Mouse (Mus musculus) common myeloid progenitor, adult 5-6 weeks (primary cell): Measurements from ENCODE around the gene Naa80. TPM values are rescaled to one million over a fixed set of nuclear protein-coding genes. Genes with fewer than 3 reads are reported as not detected.

Source experiments
- ATAC-seq: replicated peaks from 2 replicates; pipeline ENCODE4 v1.8.0; 2016; ENCODE audit warnings: low read depth, mild to moderate bottlenecking, moderate TSS enrichment, inconsistent platforms; ENCODE audit not compliant: poor library complexity, severe bottlenecking
- total RNA-seq: library from RNA; stranded (forward); fragments of 200-1000, 187-1606 nt; gene quantifications from 2 replicates; pipeline ENCODE4 v1.2.3, GENCODE M21; 2017

Gene Naa80
- 13.3 TPM in 2 replicates for total RNA-seq

DNA sequence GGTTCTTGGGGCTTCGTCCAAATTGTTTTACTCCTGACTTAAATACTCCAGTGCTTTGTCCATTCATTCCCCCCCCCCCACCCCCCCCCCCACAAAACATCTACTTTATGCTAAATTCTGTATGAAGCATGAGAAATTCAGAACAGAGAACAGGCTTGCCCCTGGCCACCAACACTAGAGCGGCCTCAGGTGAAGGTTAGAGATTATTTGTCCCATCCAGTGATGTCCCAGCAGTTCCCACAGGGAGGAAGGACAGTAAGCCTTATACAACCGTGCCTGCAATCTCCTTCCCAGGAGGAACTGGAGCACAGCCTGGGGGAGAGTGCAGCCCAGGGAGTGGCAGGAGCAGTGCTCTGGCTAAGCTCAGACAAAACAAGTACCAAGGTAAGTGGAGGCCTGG is at the start of gene Naa80:
TSS of gene Naa80 (plus strand) at position 301 of the 400 bp plus-strand sequence.
- no peak for ATAC-seq

DNA sequence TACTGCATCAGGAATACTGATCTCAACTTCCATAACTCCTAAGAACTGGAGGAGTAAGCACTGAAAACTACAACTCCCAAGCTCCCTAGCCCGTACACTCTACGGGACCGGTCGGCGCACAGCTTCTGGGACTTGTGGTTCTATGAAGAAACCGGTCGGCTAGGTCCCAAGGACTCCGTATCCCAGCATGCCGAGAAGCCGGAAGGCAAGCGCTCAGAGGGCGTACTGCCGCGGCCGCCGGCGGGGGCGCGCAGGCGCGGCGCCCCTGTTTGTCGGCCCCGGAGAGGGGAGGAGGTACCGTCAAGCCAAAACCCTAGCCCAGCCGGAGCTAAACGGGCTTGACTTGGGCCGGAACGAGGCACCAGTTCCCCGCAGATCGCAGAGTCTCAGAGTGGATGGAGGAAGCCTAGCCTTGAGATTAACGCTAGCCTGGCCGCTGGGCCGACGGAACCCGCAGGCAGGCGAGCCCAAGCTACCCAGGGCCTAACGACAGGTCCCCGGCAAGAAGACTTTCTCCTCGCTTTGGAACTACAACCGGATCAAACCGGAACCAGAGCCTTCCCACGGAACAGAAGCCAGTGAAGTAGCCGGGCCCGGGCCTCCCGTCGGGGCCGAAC is 44.8 kb upstream of the Naa80 start, which contains the start of gene Tmem115:
TSS of gene Tmem115 (plus strand) at position 155 of the 617 bp plus-strand sequence.
- peak; percentile 95 for ATAC-seq

DNA sequence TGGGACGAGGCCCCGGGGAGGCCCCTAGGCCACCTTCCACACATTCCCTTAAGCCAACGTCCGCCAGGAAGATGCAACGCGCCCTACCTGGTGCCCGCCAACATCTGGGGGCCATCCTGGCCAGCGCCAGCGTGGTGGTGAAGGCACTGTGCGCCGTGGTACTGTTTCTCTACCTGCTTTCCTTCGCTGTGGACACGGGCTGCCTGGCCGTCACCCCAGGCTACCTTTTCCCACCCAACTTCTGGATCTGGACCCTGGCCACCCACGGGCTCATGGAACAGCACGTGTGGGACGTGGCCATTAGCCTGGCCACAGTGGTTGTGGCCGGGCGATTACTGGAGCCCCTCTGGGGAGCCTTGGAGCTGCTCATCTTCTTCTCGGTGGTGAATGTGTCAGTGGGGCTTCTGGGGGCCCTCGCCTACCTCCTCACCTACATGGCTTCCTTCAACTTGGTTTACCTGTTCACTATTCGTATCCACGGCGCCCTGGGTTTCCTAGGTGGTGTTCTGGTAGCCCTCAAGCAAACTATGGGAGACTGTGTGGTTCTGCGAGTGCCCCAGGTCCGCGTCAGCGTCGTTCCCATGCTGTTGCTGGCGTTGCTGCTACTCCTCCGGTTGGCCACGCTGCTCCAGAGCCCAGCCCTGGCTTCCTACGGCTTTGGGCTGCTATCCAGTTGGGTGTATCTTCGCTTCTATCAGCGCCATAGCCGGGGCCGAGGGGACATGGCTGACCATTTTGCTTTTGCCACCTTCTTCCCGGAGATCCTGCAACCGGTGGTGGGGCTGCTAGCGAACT is 44.1 kb upstream of the Naa80 start:
- peak; percentile 52; the same call in 1 of the 2 replicates for ATAC-seq

DNA sequence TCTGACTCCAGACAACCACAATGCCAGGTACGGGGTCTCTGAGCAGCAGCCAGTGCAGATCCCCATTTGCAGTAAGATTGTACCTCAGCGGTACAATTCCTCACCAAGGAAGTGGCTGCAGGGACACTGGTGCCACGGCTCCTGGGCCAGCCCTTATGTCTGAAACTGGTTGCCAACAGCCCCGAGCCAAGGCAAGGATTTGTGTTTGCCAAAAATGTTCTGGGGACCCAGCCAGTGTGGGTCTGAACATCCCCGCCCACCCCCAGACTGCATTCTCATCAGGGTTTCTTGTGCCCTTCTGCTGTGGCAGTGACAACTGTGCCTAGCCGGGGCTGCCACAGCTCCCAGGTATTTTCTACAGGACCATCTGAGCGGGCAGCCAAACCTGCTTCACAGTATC is 40.5 kb upstream of the Naa80 start:
- ATAC-seq = no peak

DNA sequence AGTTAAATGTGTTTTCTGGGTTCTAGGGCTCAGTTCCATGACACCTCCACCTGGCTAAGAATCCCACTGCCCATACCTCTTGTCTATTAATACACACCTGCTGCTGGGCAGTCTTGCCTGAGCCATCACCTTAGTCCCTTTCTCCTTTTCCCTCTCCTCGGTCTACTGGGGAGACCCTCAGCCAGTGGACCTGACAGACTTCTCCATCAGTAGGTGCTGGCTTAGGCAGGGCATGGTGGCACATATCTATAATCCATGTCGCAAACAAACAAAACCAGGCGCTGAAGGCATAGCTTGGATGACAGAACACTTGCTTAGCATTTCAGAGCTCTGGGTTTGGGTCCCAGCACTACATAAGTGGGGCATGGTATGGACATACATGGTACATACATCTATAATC is 40.0 kb upstream of the Naa80 start:
- ATAC-seq = no peak

DNA sequence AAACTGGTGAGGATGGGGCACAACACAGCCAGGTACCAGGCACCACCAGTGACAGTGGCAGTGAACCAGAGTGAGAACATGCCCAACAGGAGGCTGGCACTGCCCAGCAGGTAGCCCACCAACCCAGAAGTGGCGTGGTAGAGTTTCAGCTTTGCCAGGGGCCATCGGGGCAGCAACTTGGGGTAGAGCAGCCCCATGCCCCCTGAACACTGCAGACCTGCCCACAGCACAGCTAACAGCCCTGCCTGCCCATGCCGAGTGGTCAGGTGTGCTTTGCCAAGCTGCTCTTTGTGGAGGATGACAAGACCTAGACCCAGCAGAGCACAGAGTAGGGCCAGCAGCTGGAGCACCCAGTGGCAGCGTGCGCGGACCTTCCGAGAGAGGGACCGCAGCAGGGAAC is 38.7 kb upstream of the Naa80 start:
- no peak for ATAC-seq

DNA sequence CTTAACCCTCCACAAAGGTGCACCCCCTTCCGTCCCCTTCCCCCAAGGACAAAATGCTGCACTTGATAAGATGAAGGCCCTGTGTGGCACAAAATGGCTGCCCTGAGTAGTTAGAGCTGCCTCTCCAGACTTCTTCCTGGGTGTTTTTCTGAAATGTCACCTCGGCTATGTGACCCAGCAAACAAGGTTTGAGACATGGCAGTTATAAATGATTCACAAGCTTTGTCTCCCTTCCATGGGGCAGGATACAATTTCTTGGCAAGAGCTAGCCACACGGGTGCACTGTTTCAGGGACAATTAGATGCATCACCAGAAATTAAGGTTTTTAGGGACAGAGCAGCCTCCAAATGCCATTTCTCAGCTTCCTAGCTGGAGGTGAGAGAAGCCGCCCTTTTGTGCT is 38.3 kb upstream of the Naa80 start:
- no peak for ATAC-seq

DNA sequence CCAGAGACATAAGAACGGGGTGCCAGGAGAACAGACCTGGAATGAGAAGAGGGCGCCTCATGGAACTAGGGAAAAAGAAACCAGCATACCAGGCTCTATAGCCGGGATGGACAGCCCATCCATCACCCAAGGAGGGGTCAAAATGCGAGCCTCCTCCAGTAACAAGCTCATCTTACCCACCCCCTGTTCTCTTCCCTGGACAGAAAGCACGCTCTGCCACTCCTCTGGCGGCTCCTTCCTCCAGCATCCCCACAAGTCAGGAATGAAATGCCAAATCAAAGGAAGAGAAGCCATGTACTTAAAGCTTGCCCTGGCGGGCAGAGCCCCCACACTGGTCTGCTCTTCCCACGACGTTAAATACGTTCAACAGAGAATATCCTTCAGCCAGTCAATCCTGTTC is 37.7 kb upstream of the Naa80 start:
- no peak for ATAC-seq

DNA sequence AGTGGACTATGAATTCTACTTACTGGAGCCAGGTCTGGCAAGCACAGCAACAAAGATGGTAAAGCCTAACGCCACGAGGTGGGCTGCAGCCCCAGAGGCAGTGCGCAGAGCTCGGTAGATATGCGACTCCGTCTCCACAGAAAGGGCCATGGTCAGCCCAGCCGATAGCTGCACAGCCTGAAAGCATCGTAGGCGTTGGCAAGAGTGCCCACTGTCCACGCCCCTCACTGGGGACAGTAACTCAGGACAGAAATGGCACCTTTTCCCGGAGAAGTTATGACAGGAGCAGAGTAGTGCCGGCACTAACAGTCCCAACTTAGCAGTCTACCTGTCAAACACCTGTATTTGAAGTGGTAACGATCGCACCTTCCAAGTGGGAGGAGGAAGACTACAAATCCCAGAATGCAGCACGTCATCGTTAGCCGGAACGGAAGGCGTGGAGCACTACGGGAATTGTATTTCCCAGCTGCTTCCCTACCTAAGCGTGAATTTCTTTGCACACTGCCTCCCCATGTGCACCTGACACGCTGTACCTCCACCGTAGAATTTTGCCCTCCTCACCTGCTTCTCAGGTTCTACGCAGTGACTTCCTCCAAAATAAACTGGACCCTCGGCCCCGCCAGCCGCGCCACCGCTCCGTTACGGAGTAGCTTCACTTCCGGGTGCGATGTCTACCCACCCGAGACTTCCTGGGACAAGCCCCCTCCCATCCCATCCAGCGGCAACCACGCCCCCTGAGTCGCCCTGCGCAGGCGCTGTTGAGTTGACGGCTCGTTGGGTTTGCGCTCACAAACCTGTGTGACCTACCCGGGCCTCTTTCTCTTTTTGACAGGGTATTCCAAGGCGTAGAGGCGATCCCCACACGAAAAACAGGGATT is 37.0 kb upstream of the Naa80 start, which contains the start of the genes Cyb561d2 and Nprl2:
TSS of gene Cyb561d2 (minus strand) at position 720 of the 878 bp plus-strand sequence.
TSS of gene Nprl2 (plus strand) at position 753 of the 878 bp plus-strand sequence.
- ATAC-seq = peak; percentile 83

DNA sequence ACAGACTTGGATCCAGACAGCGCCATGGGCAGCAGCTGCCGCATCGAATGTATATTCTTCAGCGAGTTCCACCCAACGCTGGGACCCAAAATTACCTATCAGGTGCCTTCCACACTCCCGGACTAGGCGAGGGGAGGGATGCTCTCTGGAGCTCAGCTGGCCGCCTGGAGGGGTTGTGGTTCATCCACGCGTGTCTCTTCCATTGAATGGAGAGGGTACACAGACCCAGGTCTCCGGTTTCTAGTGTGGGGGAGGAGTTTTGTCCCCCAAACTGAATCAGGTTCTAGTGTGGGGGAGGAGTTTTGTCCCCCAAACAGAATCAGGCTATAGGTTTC is 36.4 kb upstream of the Naa80 start:
- 0 out of 2 replicates have a peak, but pooled peaks have one; percentile 1 for ATAC-seq

DNA sequence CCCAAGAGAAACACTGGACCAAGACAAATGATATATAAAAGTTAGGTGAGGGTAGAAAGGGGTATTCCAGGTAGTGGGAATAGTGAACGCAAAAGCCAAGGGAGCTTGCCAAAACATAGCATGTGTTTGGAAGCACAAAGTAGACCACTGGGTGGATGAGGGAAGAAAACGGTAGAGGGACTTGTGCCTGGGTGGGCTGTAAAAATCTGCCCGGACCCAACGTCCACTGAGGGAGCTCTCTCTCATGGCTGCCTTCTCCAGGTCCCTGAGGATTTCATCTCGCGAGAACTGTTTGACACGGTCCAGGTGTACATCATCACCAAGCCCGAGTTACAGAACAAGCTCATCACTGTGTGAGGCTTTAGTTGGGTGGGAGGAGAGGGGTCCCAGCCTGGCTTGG is 36.0 kb upstream of the Naa80 start:
- ATAC-seq = no peak

DNA sequence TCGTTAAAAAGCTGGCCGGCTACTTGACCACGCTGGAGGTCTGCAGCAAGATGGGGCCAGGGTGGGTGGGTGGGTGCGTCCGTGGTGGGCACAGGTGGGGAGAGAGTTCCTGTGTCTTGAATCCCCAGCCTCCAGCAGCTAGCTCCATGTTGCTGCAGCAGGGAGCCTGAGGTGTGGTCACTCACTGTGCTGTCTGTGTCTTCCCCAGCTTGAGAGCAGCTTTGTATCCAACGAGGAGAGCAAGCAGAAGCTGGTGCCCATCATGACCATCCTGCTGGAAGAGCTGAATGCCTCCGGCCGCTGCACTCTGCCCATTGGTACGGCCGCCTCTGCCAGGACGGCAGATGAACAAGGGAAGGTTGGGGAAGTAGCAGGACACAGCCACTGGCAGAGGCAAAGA is 35.4 kb upstream of the Naa80 start:
- no peak for ATAC-seq

DNA sequence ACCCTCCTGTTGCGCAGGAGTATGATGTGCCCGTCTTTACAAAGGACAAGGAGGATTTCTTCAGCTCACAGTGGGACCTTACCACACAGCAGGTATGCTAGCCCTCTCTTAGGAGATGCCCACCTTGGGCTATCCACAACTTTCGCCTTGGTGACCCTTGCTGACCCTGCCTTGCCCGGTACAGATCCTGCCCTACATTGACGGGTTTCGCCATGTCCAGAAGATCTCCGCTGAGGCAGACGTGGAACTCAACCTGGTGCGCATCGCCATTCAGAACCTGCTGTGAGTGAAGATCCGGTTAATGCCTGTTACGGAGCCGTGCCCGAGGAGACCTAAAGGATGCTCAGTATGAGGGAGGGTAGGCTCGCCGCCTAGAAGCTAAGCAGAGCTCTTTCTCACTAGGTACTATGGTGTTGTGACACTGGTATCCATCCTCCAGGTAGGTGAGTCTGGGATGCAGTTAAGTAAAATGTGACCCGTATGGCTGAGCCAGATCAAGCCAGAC is 34.4 kb upstream of the Naa80 start:
- ATAC-seq = no peak

DNA sequence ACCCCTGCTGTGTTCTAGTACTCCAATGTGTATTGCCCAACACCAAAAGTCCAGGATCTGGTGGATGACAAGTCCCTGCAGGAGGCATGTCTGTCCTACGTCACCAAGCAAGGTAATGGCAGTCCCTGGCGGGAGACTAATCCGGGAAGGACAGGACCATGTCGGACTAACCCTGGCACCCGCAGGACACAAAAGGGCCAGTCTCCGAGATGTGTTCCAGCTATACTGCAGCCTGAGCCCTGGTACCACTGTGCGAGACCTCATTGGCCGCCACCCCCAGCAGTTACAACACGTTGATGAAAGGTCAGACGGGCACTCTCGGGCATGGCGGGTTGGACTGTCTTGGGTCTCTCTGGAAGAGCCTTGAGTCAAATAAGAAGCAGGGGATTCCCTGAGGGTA is 34.0 kb upstream of the Naa80 start:
- ATAC-seq = no peak

DNA sequence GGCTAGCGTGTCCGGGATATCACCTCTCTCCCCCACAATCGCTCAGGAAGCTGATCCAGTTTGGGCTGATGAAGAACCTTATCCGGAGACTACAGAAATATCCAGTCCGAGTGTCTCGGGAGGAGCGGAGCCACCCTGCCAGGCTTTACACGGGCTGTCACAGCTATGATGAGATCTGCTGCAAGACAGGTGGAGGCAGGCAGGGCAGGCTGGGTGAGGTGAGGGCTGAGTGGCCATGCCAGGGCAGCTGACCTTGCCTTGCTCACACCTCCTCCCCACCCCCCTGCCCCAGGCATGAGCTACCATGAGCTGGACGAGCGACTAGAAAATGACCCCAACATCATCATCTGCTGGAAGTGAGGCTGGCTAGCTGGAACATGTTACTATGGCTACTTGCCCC is 33.5 kb upstream of the Naa80 start:
- ATAC-seq = no peak

DNA sequence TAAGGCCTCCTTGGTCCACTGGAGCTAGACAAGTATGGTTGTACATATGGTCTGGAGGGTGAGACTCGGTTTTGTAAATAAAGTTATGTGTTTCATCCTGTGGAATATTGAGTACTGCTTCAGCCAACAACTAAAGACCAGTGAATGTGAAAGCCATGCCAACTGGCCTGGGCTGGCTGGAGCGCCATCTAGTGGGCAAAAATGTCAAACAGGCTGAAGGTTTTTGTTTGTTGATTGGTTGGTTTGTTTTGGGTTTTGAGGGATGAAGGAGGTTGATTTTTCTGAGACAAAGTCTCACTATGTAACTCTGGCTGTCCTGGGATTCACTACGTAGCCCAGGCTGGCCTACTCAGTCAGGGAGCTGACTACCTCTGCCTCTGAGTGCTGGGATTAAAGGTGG is 33.1 kb upstream of the Naa80 start:
- ATAC-seq = no peak

DNA sequence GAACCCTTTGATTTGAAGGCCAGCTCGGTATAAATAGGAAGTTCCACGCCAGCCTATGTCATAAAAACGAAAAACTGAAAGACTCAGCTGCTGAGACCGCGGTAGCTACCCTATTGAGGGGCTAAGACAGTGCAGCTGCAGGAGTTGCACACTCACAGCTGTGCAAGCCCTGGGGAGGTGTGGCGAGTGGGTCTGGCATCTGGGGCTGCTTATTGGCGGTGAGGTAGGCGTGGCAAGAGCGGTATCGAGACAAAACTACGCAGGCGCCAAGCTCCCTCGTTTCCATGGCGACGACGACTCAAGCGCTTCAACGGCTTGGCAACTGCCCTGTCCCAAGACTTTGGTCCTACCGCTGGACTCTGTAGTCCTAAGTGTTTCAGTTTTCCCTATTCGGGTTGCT is 31.7 kb upstream of the Naa80 start, which contains the start of gene Zmynd10:
TSS of gene Zmynd10 (plus strand) at position 273 of the 400 bp plus-strand sequence.
- ATAC-seq = peak; percentile 66

DNA sequence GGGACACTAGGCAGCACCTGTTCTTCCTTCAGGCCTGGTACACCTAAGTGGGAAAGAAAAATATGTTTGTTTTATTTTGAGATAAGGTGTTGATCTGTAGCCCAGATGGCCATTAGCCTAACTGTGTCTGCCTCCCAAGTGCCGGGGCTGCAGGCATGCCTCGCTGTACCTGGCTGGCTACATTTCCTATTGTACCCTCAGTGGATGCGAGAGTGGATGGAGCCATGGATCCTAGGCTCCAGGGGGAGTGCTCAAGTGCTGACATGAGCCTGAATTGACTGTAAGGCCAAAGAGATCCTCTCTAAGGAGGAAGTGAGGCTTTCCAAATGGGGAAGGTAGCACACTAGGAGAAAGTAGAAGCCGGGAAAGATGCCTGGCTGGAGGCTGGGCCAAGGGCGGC is 30.7 kb upstream of the Naa80 start:
- ATAC-seq = no peak

DNA sequence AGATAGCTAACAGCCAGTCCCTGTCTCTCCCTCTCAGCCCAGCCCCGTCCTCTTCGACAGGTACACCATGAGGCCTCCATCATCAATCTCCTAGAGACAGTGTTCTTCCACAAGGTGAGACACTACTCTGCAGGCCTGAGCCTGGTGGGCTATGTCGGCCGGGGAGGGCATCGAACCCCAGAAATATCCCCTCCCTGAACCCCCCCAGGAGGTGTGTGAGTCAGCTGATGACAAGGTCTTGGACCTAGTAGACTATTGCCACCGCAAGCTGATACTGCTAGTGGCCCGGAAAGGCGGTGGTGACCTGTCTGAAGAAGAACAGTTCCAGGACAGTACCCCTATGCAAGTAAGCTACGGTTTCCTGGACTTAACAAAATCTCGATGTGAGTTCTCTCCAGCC is 29.9 kb upstream of the Naa80 start:
- ATAC-seq = no peak

DNA sequence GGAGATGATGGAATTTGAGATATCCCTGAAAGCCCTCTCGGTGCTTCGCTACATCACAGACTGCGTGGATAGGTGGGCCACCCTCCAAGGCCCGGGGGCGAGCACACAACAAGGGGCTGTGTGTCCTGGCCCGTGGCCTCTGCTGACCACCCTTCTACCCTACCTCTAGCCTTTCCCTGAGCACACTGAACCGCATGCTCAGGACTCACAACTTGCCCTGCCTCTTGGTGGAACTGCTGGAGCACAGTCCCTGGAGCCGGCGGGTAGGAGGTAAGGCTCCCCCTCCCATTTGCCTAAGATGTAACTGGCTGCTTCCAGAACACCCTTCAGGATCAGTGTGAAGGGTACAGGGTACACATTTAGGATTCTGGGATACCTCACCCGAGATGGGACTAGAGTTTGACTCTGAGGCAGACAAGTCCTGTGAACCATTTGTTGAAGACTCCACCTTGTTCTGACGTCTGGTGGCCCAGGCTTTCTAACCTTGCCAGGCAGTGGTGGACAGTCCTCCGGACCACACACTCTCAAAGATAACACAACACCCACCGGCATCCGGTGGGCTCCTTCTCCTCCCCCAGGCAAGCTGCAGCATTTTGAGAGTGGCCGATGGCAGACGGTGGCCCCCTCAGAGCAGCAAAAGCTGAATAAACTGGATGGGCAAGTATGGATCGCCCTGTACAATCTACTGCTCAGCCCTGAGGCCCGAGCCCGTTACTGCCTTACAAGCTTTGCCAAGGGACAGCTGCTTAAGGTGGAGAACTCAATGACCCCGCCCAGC is 29.2 kb upstream of the Naa80 start:
- no peak for ATAC-seq
